Mouse (Mus musculus): ENCODE measurements around the gene Des. TPM values are rescaled to one million over a fixed set of nuclear protein-coding genes. Genes with fewer than 3 reads are reported as not detected.

Des gene
- polyA plus RNA-seq, 1 experiment from 2014 or later: 0.86 TPM

GRCm38 (mm10) chr1:75412196-75412595 lies 52.1 kb downstream of the Des start:
- no peak overlapping the region for H3K27ac ChIP-seq (ENCODE audit: low read depth, low read length)
- H3K4me3 ChIP-seq (ENCODE audit: low read depth, low read length): no peak overlapping the region
- no peaks in the 10 kb centered on the region for H3K9me3 ChIP-seq (ENCODE audit: control insufficient read depth, low read length)
- DNase-seq (ENCODE audit: low spot score): no peak
- WGBS: 90% methylated on average over 3 of the region's 3 CpGs
- H3K9ac ChIP-seq (ENCODE audit: low read length): no peak overlapping the region
- H3K36me3 ChIP-seq (ENCODE audit: control insufficient read depth, insufficient read depth, low read length): no peaks in the 10 kb centered on the region
- H3K4me2 ChIP-seq (ENCODE audit: low read depth, low read length, severe bottlenecking): no peak overlapping the region
- H3K27me3 ChIP-seq (ENCODE audit: control insufficient read depth, insufficient read depth, low read length): no peaks in the 10 kb centered on the region
- H3K4me1 ChIP-seq (replicated peaks; ENCODE audit: control insufficient read depth, insufficient read depth, low read length): 0 out of 2 replicates have a peak, but pooled peaks cover 1% of the 10 kb centered on the region
- no peak for ATAC-seq (replicated peaks; ENCODE audit: low FRiP score)

GRCm38 (mm10) chr1:75413749-75414148 lies 53.6 kb downstream of the Des start:
- H3K4me1 ChIP-seq (replicated peaks; ENCODE audit: control insufficient read depth, insufficient read depth, low read length): 0 out of 2 replicates have a peak, but pooled peaks cover 1% of the 10 kb centered on the region
- H3K27ac ChIP-seq (ENCODE audit: low read depth, low read length): no peak overlapping the region
- H3K9me3 ChIP-seq (ENCODE audit: control insufficient read depth, low read length): no peaks in the 10 kb centered on the region
- H3K9ac ChIP-seq (ENCODE audit: low read length): no peak overlapping the region
- 64% methylated on average over 3 of the region's 3 CpGs for WGBS
- H3K4me3 ChIP-seq (ENCODE audit: low read depth, low read length): no peak overlapping the region
- no peaks in the 10 kb centered on the region for H3K36me3 ChIP-seq (ENCODE audit: control insufficient read depth, insufficient read depth, low read length)
- no peaks in the 10 kb centered on the region for H3K27me3 ChIP-seq (ENCODE audit: control insufficient read depth, insufficient read depth, low read length)
- H3K4me2 ChIP-seq (ENCODE audit: low read depth, low read length, severe bottlenecking): no peak overlapping the region
- no peak for DNase-seq (ENCODE audit: low spot score)
- no peak for ATAC-seq (replicated peaks; ENCODE audit: low FRiP score)

Other genes with a start within 250 kb of the Des start
- gene Nhej1, start 235.1 kb upstream of the Des start, polyA plus RNA-seq (2014; fragmentation: Nextera tagmentation; extraction: Ambion mirVana): 9.1 and 12.7 TPM in 2 replicates
- gene Slc23a3, start 226.4 kb upstream of the Des start, polyA plus RNA-seq (2014; fragmentation: Nextera tagmentation; extraction: Ambion mirVana): 0.15 TPM in 1 of 2 replicates, not detected in the other
- 48.4 and 49.1 TPM in 2 replicates for gene Cnppd1, start 217.6 kb upstream of the Des start, polyA plus RNA-seq (2014; fragmentation: Nextera tagmentation; extraction: Ambion mirVana)
- 58.9 and 65.6 TPM in 2 replicates for gene Retreg2, start 217.6 kb upstream of the Des start, polyA plus RNA-seq (2014; fragmentation: Nextera tagmentation; extraction: Ambion mirVana)
- gene Zfand2b, start 191.7 kb upstream of the Des start, polyA plus RNA-seq (2014; fragmentation: Nextera tagmentation; extraction: Ambion mirVana): 27.9 and 31.7 TPM in 2 replicates
- gene Abcb6, start 179.9 kb upstream of the Des start, polyA plus RNA-seq (2014; fragmentation: Nextera tagmentation; extraction: Ambion mirVana): 27.4 and 30.2 TPM in 2 replicates
- gene Ankzf1, start 168.2 kb upstream of the Des start, polyA plus RNA-seq (2014; fragmentation: Nextera tagmentation; extraction: Ambion mirVana): 18.9 and 19.0 TPM in 2 replicates
- gene Atg9a, start 168.1 kb upstream of the Des start, polyA plus RNA-seq (2014; fragmentation: Nextera tagmentation; extraction: Ambion mirVana): 19.6 and 23.5 TPM in 2 replicates
- 18.5 and 20.9 TPM in 2 replicates for gene Glb1l, start 149.5 kb upstream of the Des start, polyA plus RNA-seq (2014; fragmentation: Nextera tagmentation; extraction: Ambion mirVana)
- 111 and 127 TPM in 2 replicates for gene Stk16, start 149.5 kb upstream of the Des start, polyA plus RNA-seq (2014; fragmentation: Nextera tagmentation; extraction: Ambion mirVana)
- gene Tuba4a, start 140.5 kb upstream of the Des start, polyA plus RNA-seq (2014; fragmentation: Nextera tagmentation; extraction: Ambion mirVana): 11.4 and 12.9 TPM in 2 replicates
- not detected in 2 replicates for gene A630095N17Rik, start 128.2 kb upstream of the Des start, polyA plus RNA-seq (2014; fragmentation: Nextera tagmentation; extraction: Ambion mirVana)
- 22.2 and 22.6 TPM in 2 replicates for gene Dnajb2, start 123.9 kb upstream of the Des start, polyA plus RNA-seq (2014; fragmentation: Nextera tagmentation; extraction: Ambion mirVana)
- gene Ptprn, start 95.8 kb upstream of the Des start, polyA plus RNA-seq (2014; fragmentation: Nextera tagmentation; extraction: Ambion mirVana): 3.7 and 4.3 TPM in 2 replicates
- gene Resp18, start 81.9 kb upstream of the Des start, polyA plus RNA-seq (2014; fragmentation: Nextera tagmentation; extraction: Ambion mirVana): 14.9 and 15.8 TPM in 2 replicates
- 125 and 129 TPM in 2 replicates for gene Dnpep, start 42.3 kb upstream of the Des start, polyA plus RNA-seq (2014; fragmentation: Nextera tagmentation; extraction: Ambion mirVana)
- 14.1 and 16.0 TPM in 2 replicates for gene Speg, start 15.0 kb downstream of the Des start, polyA plus RNA-seq (2014; fragmentation: Nextera tagmentation; extraction: Ambion mirVana)
- 46.3 and 47.2 TPM in 2 replicates for gene Gmppa, start 75.6 kb downstream of the Des start, polyA plus RNA-seq (2014; fragmentation: Nextera tagmentation; extraction: Ambion mirVana)
- gene Asic4, start 90.1 kb downstream of the Des start, polyA plus RNA-seq (2014; fragmentation: Nextera tagmentation; extraction: Ambion mirVana): 0.61 TPM in 2 replicates
- 21.3 and 23.3 TPM in 2 replicates for gene Chpf, start 119.0 kb downstream of the Des start, polyA plus RNA-seq (2014; fragmentation: Nextera tagmentation; extraction: Ambion mirVana)
- gene Tmem198, start 119.2 kb downstream of the Des start, polyA plus RNA-seq (2014; fragmentation: Nextera tagmentation; extraction: Ambion mirVana): 8.9 and 9.4 TPM in 2 replicates
- 42.6 and 44.7 TPM in 2 replicates for gene Obsl1, start 146.1 kb downstream of the Des start, polyA plus RNA-seq (2014; fragmentation: Nextera tagmentation; extraction: Ambion mirVana)
- 1.3 and 2.4 TPM in 2 replicates for gene Inha, start 146.7 kb downstream of the Des start, polyA plus RNA-seq (2014; fragmentation: Nextera tagmentation; extraction: Ambion mirVana)
- gene Stk11ip, start 161.2 kb downstream of the Des start, polyA plus RNA-seq (2014; fragmentation: Nextera tagmentation; extraction: Ambion mirVana): 23.9 and 27.6 TPM in 2 replicates
- gene Slc4a3, start 185.9 kb downstream of the Des start, polyA plus RNA-seq (2014; fragmentation: Nextera tagmentation; extraction: Ambion mirVana): 13.3 and 15.7 TPM in 2 replicates